Mouse (Mus musculus) C2C12 (cell line): ENCODE results near the gene Gm42878. TPM values are rescaled to one million over a fixed set of nuclear protein-coding genes. Genes with fewer than 3 reads are reported as not detected.

Source experiments
- H3K27me3 ChIP-seq: one replicate; pipeline ENCODE4 v1.6.1; 2011; ENCODE audit not compliant: control insufficient read depth, insufficient read depth, insufficient read length
- H3K36me3 ChIP-seq: one replicate; pipeline ENCODE4 v1.6.1; 2011; ENCODE audit not compliant: control insufficient read depth, insufficient read depth
- H3K4me3 ChIP-seq: one replicate; pipeline ENCODE4 v1.5.1; 2011; ENCODE audit warnings: mild to moderate bottlenecking, control low read depth; ENCODE audit not compliant: poor library complexity, insufficient read depth, severe bottlenecking
- H3K79me2 ChIP-seq: one replicate; pipeline ENCODE4 v1.6.1; 2011; ENCODE audit not compliant: control insufficient read depth, insufficient read depth
- H3K79me3 ChIP-seq: one replicate; pipeline ENCODE4 v1.6.1; 2011; ENCODE audit warnings: low read depth, control low read depth
- H3ac ChIP-seq: one replicate; pipeline ENCODE3; 2011; ENCODE audit warnings: low read depth; ENCODE audit not compliant: control insufficient read depth, insufficient read length
- CEBPB ChIP-seq: IDR thresholded peaks from one replicate; pipeline ENCODE4 v1.6.1; 2011; ENCODE audit warnings: low read depth, mild to moderate bottlenecking, control low read depth, moderate library complexity
- CTCF ChIP-seq: IDR thresholded peaks from one replicate; pipeline ENCODE4 v1.5.1; 2011; ENCODE audit not compliant: control insufficient read depth, insufficient read depth, insufficient read length
- FOSL1 ChIP-seq: IDR thresholded peaks from one replicate; pipeline ENCODE4 v1.8.0; 2011; ENCODE audit warnings: mild to moderate bottlenecking, low read length; ENCODE audit not compliant: poor library complexity, insufficient read depth, severe bottlenecking
- MAX ChIP-seq: IDR thresholded peaks from one replicate; pipeline ENCODE4 v1.6.1; 2011; ENCODE audit warnings: mild to moderate bottlenecking, control low read depth
- MYOD1 ChIP-seq: IDR thresholded peaks from one replicate; pipeline ENCODE4 v1.6.1; 2011; ENCODE audit warnings: low read depth; ENCODE audit not compliant: control insufficient read depth, insufficient read length
- MYOG ChIP-seq: IDR thresholded peaks from one replicate; pipeline ENCODE4 v1.6.1; 2011; ENCODE audit not compliant: control insufficient read depth, insufficient read length; ENCODE audit errors: extremely low read depth
- USF1 ChIP-seq: IDR thresholded peaks from one replicate; pipeline ENCODE4 v1.6.1; 2011; ENCODE audit warnings: low read depth, mild to moderate bottlenecking, control low read depth, moderate library complexity
- long read RNA-seq, 2 experiments: library from polyadenylated mRNA; unstranded; transcript quantifications; one replicate each; pipeline ENCODE4 v2.0.0; 2019 to 2020
- polyA plus RNA-seq: library from polyadenylated mRNA; unstranded; fragments of >200 nt; fragmentation: generic; extraction: Trizol; gene quantifications from one replicate; pipeline ENCODE4 v1.2.1, GENCODE M21; 2012; ENCODE audit warnings: missing spikeins

Gm42878 gene
- not detected for polyA plus RNA-seq
- long read RNA-seq, experiment 1 = 0 reads
- long read RNA-seq, experiment 2 = 0 reads

GRCm38 (mm10) chr5:121544910-121545792, at the start of gene Gm42878, which contains the start of gene Adam1a:
Gene Gm42878 (minus strand): TSS chr5:121545482.
Gene Adam1a (minus strand): TSS chr5:121545482.
- Histone ChIP-seq H3K27me3 (no peaks in the 10 kb centered on the region), H3K36me3 (no peaks in the 10 kb centered on the region), H3K4me3 (peak within 1 kb of the TSS; percentile 87), H3K79me3 (peaks cover 50% of the 10 kb centered on the region), H3ac (peak within 1 kb of the TSS; percentile 76), H3K79me2 (peaks cover 65% of the 10 kb centered on the region)
- TF ChIP-seq CTCF (no peak), MYOG (no peak), FOSL1 (no peak), CEBPB (no peak), USF1 (no peak), MAX (no peak), MYOD1 (no peak)

- TF ChIP-seq CEBPB (no peak), USF1 (no peak)
- no peak overlapping the region for H3K4me3 ChIP-seq
These were observed 49.5 kb upstream of the Gm42878 start for GRCm38 (mm10) chr5:121594714-121595313.

DNA sequence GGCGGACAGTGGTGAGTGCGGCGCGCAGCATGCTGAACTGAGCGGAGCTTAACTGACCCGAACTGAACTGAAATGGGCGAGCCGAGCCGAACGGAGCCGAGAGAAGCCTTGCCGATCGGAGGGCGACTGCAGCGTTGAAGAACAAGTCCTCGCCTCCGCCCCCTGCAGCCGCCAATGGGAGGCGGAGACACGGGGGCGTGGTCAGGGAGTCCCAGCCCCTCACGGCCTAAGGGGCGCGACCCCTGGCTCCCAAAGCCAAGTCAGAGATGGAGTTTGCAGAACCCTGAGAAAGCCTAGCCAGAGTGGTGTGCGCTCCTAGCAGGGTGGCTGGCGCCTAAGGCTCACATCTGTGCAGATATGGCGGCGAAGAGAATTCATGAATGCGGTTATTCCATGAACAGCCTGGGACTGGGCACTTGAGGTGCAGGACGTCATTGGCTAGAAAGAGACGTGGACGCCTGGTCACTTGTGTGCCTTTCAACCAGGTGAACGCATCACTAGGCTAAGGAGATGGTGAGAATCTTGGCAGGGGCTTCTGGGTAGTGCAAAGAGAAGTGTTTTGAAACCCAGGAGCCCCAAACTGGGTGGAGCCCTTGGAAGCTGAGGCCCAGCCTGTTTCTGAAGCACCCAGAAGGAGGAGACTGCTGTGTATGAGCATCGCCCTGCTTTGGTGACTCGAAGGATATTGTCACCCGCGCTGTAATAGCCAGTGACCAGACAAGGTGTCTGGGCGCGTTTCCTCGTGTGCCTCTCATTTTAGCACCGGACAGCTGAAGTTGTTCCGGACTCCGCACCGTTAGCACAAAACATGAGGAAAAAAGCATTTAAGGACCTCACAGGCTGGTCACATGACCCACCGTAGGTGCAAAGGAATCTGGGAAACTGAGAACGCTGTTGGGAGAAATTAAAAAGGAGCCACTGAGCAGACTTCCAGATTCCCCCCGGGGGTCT, 48.4 kb upstream of the Gm42878 start, which contains the start of gene Aldh2:
Gene Aldh2 (minus strand): TSS at position 374 of the 951 bp plus-strand sequence.
- Histone ChIP-seq H3K36me3 (peaks cover 7% of the 10 kb centered on the region), H3K79me3 (peaks cover 34% of the 10 kb centered on the region), H3K27me3 (no peaks in the 10 kb centered on the region), H3ac (peak within 1 kb of the TSS; percentile 90), H3K4me3 (peak within 1 kb of the TSS; percentile 63), H3K79me2 (peaks cover 47% of the 10 kb centered on the region)
- TF ChIP-seq CTCF (no peak), USF1 (peak; percentile 97), MAX (peak; percentile 57)

More at GRCm38 (mm10) chr5:121594714-121595313, 49.5 kb upstream of the Gm42878 start:
- Histone ChIP-seq H3K79me3 (peaks cover 26% of the 10 kb centered on the region), H3ac (no peak overlapping the region), H3K27me3 (no peaks in the 10 kb centered on the region), H3K79me2 (peaks cover 36% of the 10 kb centered on the region), H3K36me3 (peaks cover 7% of the 10 kb centered on the region)

GRCm38 (mm10) chr5:121592816-121593407, 47.6 kb upstream of the Gm42878 start:
- H3K79me3 ChIP-seq = peaks cover 34% of the 10 kb centered on the region
- H3K79me2 ChIP-seq = peaks cover 55% of the 10 kb centered on the region
- H3K4me3 ChIP-seq = peak overlapping the region; percentile 63
- peak overlapping the region; percentile 90 for H3ac ChIP-seq
- peaks cover 7% of the 10 kb centered on the region for H3K36me3 ChIP-seq
- TF ChIP-seq MYOG = no peak
- TF ChIP-seq CEBPB = no peak
- no peak for TF ChIP-seq FOSL1
- TF ChIP-seq USF1 = no peak
- H3K27me3 ChIP-seq = no peaks in the 10 kb centered on the region

- peak overlapping the region; percentile 63 for H3K4me3 ChIP-seq
- H3K79me2 ChIP-seq = peaks cover 62% of the 10 kb centered on the region
- peak overlapping the region; percentile 3 for H3ac ChIP-seq
- TF ChIP-seq CTCF = no peak
- TF ChIP-seq USF1 = no peak
- no peak for TF ChIP-seq FOSL1
- no peak for TF ChIP-seq CEBPB
- TF ChIP-seq MYOG = no peak
- no peak for TF ChIP-seq MYOD1
- no peak for TF ChIP-seq MAX
- H3K79me3 ChIP-seq = peaks cover 41% of the 10 kb centered on the region
- peaks cover 11% of the 10 kb centered on the region for H3K36me3 ChIP-seq
- no peaks in the 10 kb centered on the region for H3K27me3 ChIP-seq
These were observed 47.0 kb upstream of the Gm42878 start for GRCm38 (mm10) chr5:121592064-121592815.
